Mouse (Mus musculus): ENCODE measurements around the gene Casp7. TPM values are rescaled to one million over a fixed set of nuclear protein-coding genes. Genes with fewer than 3 reads are reported as not detected.

The Casp7 gene
- polyA plus RNA-seq, 1 experiment from 2014 or later, result 13.9 TPM

- no peak overlapping the region for H3K9ac ChIP-seq (ENCODE audit: low read length)
- no peaks in the 10 kb centered on the region for H3K4me1 ChIP-seq (ENCODE audit: control insufficient read depth, insufficient read depth, low read length)
- H3K4me2 ChIP-seq, result no peak overlapping the region
- no peaks in the 10 kb centered on the region for H3K36me3 ChIP-seq (ENCODE audit: control insufficient read depth, insufficient read depth, low read length)
- ATAC-seq (ENCODE audit: low FRiP score) (no peak), DNase-seq (ENCODE audit: low spot score, missing footprints) (no peak)
- no peak overlapping the region for H3K27ac ChIP-seq (ENCODE audit: low read depth, low read length)
- H3K4me3 ChIP-seq (ENCODE audit: low read depth, low read length), result no peak overlapping the region
- H3K9me3 ChIP-seq (ENCODE audit: control insufficient read depth, low read length), result no peaks in the 10 kb centered on the region
- WGBS, result 91% methylated on average over 8 of the region's 8 CpGs
- no peaks in the 10 kb centered on the region for H3K27me3 ChIP-seq (ENCODE audit: control insufficient read depth, insufficient read depth, low read length)
Measured at GRCm38 (mm10) chr19:56364563-56364962, 32.4 kb upstream of the Casp7 start.

- H3K36me3 ChIP-seq (ENCODE audit: control insufficient read depth, insufficient read depth, low read length), result no peaks in the 10 kb centered on the region
- no peaks in the 10 kb centered on the region for H3K9me3 ChIP-seq (ENCODE audit: control insufficient read depth, low read length)
- DNase-seq (ENCODE audit: low spot score, missing footprints), result no peak
- no peak overlapping the region for H3K4me2 ChIP-seq
- H3K27ac ChIP-seq (ENCODE audit: low read depth, low read length), result no peak overlapping the region
- no peak overlapping the region for H3K9ac ChIP-seq (ENCODE audit: low read length)
- no peaks in the 10 kb centered on the region for H3K27me3 ChIP-seq (ENCODE audit: control insufficient read depth, insufficient read depth, low read length)
- ATAC-seq (ENCODE audit: low FRiP score), result no peak
- no peak overlapping the region for H3K4me3 ChIP-seq (ENCODE audit: low read depth, low read length)
- 86% methylated on average over 11 of the region's 11 CpGs for WGBS
- no peaks in the 10 kb centered on the region for H3K4me1 ChIP-seq (ENCODE audit: control insufficient read depth, insufficient read depth, low read length)
Measured at GRCm38 (mm10) chr19:56366168-56366567, 30.8 kb upstream of the Casp7 start.

GRCm38 (mm10) chr19:56366625-56367024 is 30.3 kb upstream of the Casp7 start:
- no peak overlapping the region for H3K4me3 ChIP-seq (ENCODE audit: low read depth, low read length)
- H3K9me3 ChIP-seq (ENCODE audit: control insufficient read depth, low read length), result no peaks in the 10 kb centered on the region
- 84% methylated on average over 9 of the region's 9 CpGs for WGBS
- ATAC-seq (ENCODE audit: low FRiP score) (no peak), DNase-seq (ENCODE audit: low spot score, missing footprints) (no peak)
- H3K27ac ChIP-seq (ENCODE audit: low read depth, low read length), result no peak overlapping the region
- no peaks in the 10 kb centered on the region for H3K27me3 ChIP-seq (ENCODE audit: control insufficient read depth, insufficient read depth, low read length)
- H3K36me3 ChIP-seq (ENCODE audit: control insufficient read depth, insufficient read depth, low read length), result no peaks in the 10 kb centered on the region
- no peaks in the 10 kb centered on the region for H3K4me1 ChIP-seq (ENCODE audit: control insufficient read depth, insufficient read depth, low read length)
- H3K9ac ChIP-seq (ENCODE audit: low read length), result no peak overlapping the region
- no peak overlapping the region for H3K4me2 ChIP-seq

- Histone ChIP-seq H3K27me3 (ENCODE audit: control insufficient read depth, insufficient read depth, low read length) (no peaks in the 10 kb centered on the region), H3K9ac (ENCODE audit: low read length) (no peak overlapping the region), H3K36me3 (ENCODE audit: control insufficient read depth, insufficient read depth, low read length) (no peaks in the 10 kb centered on the region), H3K9me3 (ENCODE audit: control insufficient read depth, low read length) (no peaks in the 10 kb centered on the region), H3K4me2 (no peak overlapping the region), H3K4me3 (ENCODE audit: low read depth, low read length) (no peak overlapping the region), H3K4me1 (ENCODE audit: control insufficient read depth, insufficient read depth, low read length) (no peaks in the 10 kb centered on the region), H3K27ac (ENCODE audit: low read depth, low read length) (no peak overlapping the region)
- no peak for ATAC-seq (ENCODE audit: low FRiP score)
- WGBS, result 89% methylated on average over 7 of the region's 7 CpGs
- DNase-seq (ENCODE audit: low spot score, missing footprints), result no peak
Measured at GRCm38 (mm10) chr19:56367778-56368177, 29.2 kb upstream of the Casp7 start.

GRCm38 (mm10) chr19:56368912-56369311 is 28.0 kb upstream of the Casp7 start:
- DNase-seq (ENCODE audit: low spot score, missing footprints) (no peak), ATAC-seq (ENCODE audit: low FRiP score) (no peak)
- Histone ChIP-seq H3K4me2 (no peak overlapping the region), H3K4me3 (ENCODE audit: low read depth, low read length) (no peak overlapping the region), H3K27ac (ENCODE audit: low read depth, low read length) (no peak overlapping the region), H3K36me3 (ENCODE audit: control insufficient read depth, insufficient read depth, low read length) (no peaks in the 10 kb centered on the region), H3K27me3 (ENCODE audit: control insufficient read depth, insufficient read depth, low read length) (no peaks in the 10 kb centered on the region), H3K4me1 (ENCODE audit: control insufficient read depth, insufficient read depth, low read length) (no peaks in the 10 kb centered on the region), H3K9ac (ENCODE audit: low read length) (no peak overlapping the region), H3K9me3 (ENCODE audit: control insufficient read depth, low read length) (no peaks in the 10 kb centered on the region)
- WGBS, result 90% methylated on average over 7 of the region's 7 CpGs

GRCm38 (mm10) chr19:56370389-56371150 is 26.4 kb upstream of the Casp7 start:
- Histone ChIP-seq H3K9ac (ENCODE audit: low read length) (no peak overlapping the region), H3K27ac (ENCODE audit: low read depth, low read length) (no peak overlapping the region), H3K36me3 (ENCODE audit: control insufficient read depth, insufficient read depth, low read length) (no peaks in the 10 kb centered on the region), H3K4me3 (ENCODE audit: low read depth, low read length) (no peak overlapping the region), H3K27me3 (ENCODE audit: control insufficient read depth, insufficient read depth, low read length) (no peaks in the 10 kb centered on the region), H3K9me3 (ENCODE audit: control insufficient read depth, low read length) (no peaks in the 10 kb centered on the region), H3K4me2 (no peak overlapping the region), H3K4me1 (ENCODE audit: control insufficient read depth, insufficient read depth, low read length) (no peaks in the 10 kb centered on the region)
- DNase-seq (ENCODE audit: low spot score, missing footprints), result no peak
- 89% methylated on average over 6 of the region's 6 CpGs for WGBS
- ATAC-seq (ENCODE audit: low FRiP score), result no peak

GRCm38 (mm10) chr19:56372226-56372625 is 24.7 kb upstream of the Casp7 start:
- no peaks in the 10 kb centered on the region for H3K36me3 ChIP-seq (ENCODE audit: control insufficient read depth, insufficient read depth, low read length)
- H3K4me1 ChIP-seq (ENCODE audit: control insufficient read depth, insufficient read depth, low read length), result no peaks in the 10 kb centered on the region
- no peaks in the 10 kb centered on the region for H3K9me3 ChIP-seq (ENCODE audit: control insufficient read depth, low read length)
- no peak overlapping the region for H3K4me3 ChIP-seq (ENCODE audit: low read depth, low read length)
- 88% methylated on average over 7 of the region's 7 CpGs for WGBS
- no peak overlapping the region for H3K27ac ChIP-seq (ENCODE audit: low read depth, low read length)
- H3K9ac ChIP-seq (ENCODE audit: low read length), result no peak overlapping the region
- DNase-seq (ENCODE audit: low spot score, missing footprints) (no peak), ATAC-seq (ENCODE audit: low FRiP score) (no peak)
- no peaks in the 10 kb centered on the region for H3K27me3 ChIP-seq (ENCODE audit: control insufficient read depth, insufficient read depth, low read length)
- no peak overlapping the region for H3K4me2 ChIP-seq

GRCm38 (mm10) chr19:56373246-56373645 is 23.7 kb upstream of the Casp7 start:
- Histone ChIP-seq H3K9ac (ENCODE audit: low read length) (no peak overlapping the region), H3K4me2 (no peak overlapping the region), H3K27ac (ENCODE audit: low read depth, low read length) (no peak overlapping the region), H3K36me3 (ENCODE audit: control insufficient read depth, insufficient read depth, low read length) (no peaks in the 10 kb centered on the region), H3K4me3 (ENCODE audit: low read depth, low read length) (no peak overlapping the region), H3K4me1 (ENCODE audit: control insufficient read depth, insufficient read depth, low read length) (no peaks in the 10 kb centered on the region), H3K9me3 (ENCODE audit: control insufficient read depth, low read length) (no peaks in the 10 kb centered on the region), H3K27me3 (ENCODE audit: control insufficient read depth, insufficient read depth, low read length) (no peaks in the 10 kb centered on the region)
- ATAC-seq (ENCODE audit: low FRiP score), result no peak
- DNase-seq (ENCODE audit: low spot score, missing footprints), result no peak
- 90% methylated on average over 5 of the region's 5 CpGs for WGBS

- H3K4me1 ChIP-seq (ENCODE audit: control insufficient read depth, insufficient read depth, low read length), result no peaks in the 10 kb centered on the region
- no peak for DNase-seq (ENCODE audit: low spot score, missing footprints)
Measured at GRCm38 (mm10) chr19:56374011-56374410, 22.9 kb upstream of the Casp7 start.

More at GRCm38 (mm10) chr19:56374011-56374410, 22.9 kb upstream of the Casp7 start:
- H3K27me3 ChIP-seq (ENCODE audit: control insufficient read depth, insufficient read depth, low read length), result no peaks in the 10 kb centered on the region
- 81% methylated on average over 10 of the region's 10 CpGs for WGBS
- no peak overlapping the region for H3K4me3 ChIP-seq (ENCODE audit: low read depth, low read length)
- H3K27ac ChIP-seq (ENCODE audit: low read depth, low read length), result no peak overlapping the region
- no peak for ATAC-seq (ENCODE audit: low FRiP score)
- H3K36me3 ChIP-seq (ENCODE audit: control insufficient read depth, insufficient read depth, low read length), result no peaks in the 10 kb centered on the region
- H3K9me3 ChIP-seq (ENCODE audit: control insufficient read depth, low read length), result no peaks in the 10 kb centered on the region
- no peak overlapping the region for H3K4me2 ChIP-seq
- H3K9ac ChIP-seq (ENCODE audit: low read length), result no peak overlapping the region
